Mouse (Mus musculus) left cerebral cortex, adult 9 months (tissue): ENCODE results near the gene Ing3.
A peak's percentile ranks its signal among the peaks of the same experiment; 100 is the strongest.

Experiments used
- DNase-seq, 2 experiments: peaks; one replicate each; pipeline ENCODE4 v3.0.0; 2022; ENCODE audit warnings: low spot score in 2 of 2

Gene Ing3

GRCm38 (mm10) chr6:21949226-21949731, at the start of gene Ing3:
TSS of gene Ing3 (plus strand) at chr6:21949571.
- DNase-seq: peak; percentile 99 to 100

DNA sequence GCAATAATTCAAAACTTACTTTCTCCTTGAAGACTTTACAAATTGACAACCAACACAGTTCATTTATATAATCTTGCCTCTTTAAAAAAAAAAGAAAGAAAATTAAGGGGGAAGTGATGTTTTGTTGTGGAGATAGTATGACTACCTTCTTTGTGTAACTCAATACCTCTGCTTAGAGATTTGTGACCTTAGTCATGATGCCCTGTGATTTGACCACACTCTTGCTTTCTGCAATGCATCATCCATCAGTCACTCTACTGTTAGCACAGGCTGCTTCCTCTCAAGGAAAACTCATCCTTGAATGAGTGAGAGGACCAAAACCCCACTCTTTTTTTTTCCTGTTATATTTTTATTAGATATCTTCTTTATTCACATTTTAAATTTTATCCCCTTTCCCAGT, 39.7 kb upstream of the Ing3 start:
- no peak for DNase-seq

DNA sequence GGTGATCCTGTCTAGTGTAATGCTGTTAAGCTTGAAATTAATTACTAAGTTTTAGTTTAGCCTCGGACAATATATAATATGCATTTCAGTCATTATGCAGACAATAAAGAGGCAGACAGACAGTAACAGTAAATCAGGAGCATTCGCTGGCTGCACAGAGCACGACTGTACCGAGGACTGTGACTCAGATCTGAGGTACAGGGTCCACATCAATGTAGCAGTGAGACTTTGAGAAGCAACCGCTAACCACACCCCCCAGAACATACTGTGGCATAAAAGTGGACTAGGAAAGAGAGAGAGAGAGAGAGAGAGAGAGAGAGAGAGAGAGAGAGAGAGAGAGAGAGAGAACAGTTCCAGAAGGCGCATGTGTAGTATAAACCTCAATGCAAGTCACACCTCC, 38.6 kb upstream of the Ing3 start:
- DNase-seq: no peak

DNA sequence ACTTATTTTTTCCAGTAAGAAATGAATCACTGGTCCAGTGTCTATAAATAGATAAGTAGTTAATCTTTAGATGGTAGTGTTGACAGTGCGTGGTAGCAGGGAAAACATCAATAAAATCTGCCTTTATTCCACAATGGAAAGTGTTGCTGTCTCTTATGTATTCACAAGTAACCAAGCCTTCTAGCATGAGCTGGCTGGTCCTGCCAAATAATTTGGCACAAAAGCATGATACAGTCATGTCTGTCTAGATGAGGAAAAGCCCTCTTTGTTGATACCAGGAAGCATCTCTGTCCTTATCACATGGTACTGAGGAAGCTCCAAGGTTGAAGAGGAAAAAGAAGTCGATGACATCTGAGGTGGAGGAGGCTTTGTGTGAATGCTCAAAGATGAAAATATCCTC, 32.8 kb upstream of the Ing3 start:
- no peak for DNase-seq

DNA sequence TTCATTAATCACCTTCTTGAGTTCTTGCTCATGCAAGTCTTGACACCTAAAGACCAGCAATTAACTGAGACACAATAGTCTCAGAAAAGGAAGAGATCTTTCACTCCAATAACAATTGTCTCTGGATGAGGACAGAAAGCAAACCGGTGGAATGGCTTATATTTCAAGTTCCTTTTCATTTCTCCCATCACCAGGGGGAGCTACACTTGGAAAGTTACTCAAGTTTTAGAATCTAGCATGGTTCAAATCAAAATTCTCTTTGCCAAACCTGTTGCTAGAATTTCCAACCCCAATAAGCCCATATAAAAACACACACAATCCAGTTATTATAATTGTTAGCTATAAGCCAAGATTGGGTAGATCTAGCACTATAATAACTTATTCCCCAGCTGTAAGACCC, 25.2 kb upstream of the Ing3 start:
- DNase-seq: no peak

GRCm38 (mm10) chr6:21937981-21938635, 11.3 kb upstream of the Ing3 start:
- DNase-seq: no peak

DNA sequence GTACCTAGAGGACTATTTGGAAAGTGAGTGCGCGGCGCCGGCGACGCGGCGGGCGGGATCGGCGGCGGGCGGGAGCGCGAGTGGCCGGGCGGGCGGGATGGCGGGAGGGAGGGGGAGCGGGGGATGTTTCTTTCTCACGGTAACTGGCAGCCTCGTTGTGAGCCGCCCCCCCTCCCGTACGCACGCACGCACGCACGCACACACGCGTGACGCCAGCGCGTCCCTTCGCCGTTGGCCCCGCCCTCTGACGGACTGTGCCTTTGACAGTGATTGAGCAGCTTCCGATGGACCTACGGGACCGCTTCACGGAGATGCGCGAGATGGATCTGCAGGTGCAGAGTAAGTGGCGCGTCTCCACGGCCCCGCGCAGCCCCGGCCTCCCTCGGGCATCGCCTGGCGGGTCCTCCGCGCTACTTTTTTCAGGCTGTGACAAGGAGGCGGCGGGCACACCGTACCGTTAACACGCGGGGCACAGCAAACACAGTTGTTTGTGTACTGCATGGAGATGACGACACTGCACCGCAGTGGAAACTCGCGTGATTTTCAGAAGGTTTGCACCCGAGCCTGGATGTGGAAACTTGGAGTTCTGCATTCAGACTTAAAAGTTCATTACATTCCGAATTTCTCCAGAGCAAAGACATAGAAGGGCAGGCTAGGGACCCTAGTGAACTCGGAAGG, 539 bp downstream of the Ing3 start:
- DNase-seq: peak; percentile 93 to 97

DNA sequence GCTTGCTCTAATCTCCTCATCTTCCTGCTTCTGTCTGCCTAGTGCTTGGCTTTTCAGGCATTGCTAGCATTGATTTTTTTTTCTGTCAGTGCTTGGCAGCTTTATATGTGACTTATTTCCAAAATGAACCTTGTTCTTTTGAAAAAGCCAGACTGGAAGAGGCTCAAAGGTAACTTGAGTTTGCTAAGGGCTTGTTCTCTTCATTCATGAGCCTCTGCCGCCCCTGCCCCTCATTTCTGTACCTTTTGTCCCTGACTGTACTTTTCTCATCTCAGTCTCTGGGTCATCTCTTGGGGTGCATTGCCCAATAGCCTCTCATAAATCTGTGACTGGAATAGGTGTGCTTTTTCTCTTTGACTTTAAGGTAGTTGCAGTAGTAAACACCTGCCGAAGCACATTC, 1.3 kb downstream of the Ing3 start:
- DNase-seq: no peak

DNA sequence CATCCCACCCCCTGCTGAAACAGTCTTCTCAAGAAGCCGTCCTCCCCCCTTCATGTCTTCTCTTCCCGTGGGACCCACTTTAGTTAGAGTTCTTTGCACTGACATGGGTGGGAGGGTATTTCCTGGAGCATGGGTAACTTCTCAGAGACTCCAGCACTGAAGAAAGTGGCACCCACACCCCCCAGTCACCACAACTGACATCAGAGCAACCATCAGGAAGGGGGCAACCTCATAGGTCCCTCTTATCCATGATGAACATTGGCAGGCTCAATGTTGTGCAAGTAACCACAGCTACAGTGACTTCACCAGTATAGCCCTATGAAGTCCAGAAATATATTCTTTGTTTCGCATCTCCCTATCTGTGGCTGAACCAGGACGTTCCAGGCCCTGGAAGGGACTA, 6.1 kb downstream of the Ing3 start:
- DNase-seq: no peak

DNA sequence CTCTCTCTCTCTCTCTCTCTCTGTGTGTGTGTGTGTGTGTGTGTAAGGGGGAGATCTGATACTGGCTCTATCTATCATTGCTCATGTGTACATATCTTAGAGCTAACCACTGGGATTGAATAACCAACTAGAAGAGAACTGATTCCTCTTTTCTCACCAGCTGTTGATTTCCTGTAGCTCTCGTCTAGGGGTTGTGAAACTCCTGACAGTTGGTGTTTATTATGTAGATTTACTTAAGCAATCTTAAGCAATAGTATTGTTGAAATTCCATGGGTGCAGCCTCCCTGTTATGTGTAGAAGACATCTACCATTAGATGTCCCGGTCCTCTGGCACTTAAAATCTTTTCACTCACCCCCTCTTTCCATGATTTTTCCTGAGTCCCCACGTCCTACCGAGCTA, 9.6 kb downstream of the Ing3 start:
- DNase-seq: no peak

- DNase-seq: no peak
Observed at GRCm38 (mm10) chr6:21959909-21960308, 10.5 kb downstream of the Ing3 start.

DNA sequence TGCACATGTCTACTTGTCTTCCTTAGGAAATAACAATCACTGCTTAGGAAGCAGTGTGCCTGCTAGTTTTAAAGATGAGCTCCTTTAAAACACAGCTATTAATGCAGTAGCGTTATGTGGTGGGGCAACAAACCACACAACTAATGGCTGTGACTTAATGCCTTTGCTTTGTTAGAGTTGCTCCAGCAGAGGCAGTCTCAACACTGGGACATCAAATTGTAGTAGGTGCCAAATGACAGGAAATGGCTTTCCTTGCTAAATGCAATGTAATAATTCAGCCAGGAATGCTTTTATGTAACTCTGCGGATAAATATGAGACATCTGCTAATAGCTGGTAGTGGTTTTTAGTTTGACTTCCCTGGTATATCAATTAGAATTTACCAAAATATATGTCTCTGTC, 28.2 kb downstream of the Ing3 start:
- DNase-seq: no peak

DNA sequence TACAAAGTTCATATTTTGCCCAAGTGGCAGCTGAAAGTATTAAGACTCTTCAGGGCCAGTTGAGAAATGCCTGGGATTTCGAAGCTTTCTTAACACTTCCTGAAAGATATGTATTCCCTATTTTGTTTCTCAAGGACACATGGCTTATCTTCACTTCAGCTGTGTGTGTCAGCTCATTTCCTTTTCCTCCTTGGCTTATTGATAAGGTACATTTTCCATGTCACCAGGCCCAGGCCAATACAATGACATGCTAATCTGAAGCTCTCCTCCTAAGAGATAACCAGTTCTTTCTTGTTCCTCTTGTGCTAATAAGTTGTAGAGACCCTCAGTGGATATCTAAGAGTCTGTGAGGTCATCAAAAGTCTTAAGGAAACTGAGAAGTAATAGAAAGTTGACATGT, 31.7 kb downstream of the Ing3 start:
- no peak for DNase-seq

DNA sequence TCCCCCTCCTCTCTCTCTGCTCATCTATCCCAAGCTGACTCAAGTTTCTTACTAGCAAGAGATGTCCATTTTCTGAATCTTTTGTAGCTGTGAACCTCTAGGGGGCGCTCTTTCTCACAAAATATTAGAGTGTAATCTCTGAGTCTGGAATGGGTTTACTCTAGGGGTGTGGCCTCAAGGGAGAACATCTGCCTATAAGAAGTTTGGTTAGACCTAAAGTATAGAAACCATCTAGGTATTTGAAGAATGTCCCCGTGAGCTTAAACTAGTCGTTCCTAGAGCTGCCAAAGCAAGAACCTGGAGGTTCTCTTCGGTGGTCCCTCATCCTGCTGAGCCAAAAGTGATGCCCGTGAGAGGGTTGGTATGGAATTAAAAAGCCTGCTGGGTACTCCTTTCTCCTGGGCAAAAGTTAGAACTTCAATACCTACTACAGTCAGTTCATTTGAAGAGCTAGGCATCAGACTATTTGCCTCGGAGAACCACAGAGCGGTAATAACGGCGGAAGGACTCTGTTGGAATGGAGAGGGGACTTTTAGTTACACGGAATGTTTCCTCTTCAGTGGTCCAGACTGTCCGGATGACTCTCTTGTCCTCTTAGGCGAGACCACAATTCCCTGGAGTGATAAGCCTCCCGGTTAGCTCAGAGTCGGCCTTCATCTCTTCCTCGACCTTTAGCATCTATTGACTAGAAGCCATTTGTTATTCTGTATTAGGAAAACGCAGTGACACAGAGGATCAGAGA, 35.8 kb downstream of the Ing3 start:
- peak; percentile 8 to 61 for DNase-seq

- no peak for DNase-seq
Observed at GRCm38 (mm10) chr6:21985732-21986540, 36.6 kb downstream of the Ing3 start, which contains the start of gene Cped1. TSS of gene Cped1 (plus strand) at chr6:21985916.

DNA sequence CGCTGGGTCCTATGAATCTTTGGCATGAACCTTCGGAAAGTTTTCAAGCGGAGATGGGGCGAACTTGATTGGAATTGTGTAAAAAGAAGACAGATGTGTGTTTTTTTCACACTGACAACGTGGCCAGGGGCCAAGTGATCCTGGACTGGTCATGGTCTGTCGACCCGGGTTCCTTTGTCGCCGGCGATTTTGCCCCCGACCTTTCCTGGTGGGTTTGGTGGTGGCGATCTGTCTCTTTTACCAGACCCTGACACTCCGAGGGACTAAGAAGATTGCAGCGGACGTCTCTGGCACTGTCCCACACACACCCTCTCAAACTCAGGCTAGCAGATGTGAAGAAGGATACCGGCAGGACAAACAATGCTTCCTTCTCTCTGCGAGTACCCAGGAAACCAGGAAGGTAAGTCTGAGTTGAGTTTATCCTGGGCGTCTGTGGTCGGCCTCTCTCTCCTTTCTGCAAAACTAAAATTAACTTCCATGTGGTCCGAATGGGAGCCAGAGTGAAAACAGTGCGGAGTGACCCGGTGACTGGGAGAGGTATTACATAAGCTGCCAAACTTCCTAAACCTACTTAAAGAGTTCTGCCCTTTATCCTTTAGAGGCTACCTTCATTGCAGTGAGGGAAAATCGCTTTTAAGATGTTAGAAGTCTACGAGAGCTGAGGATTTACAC, 37.4 kb downstream of the Ing3 start:
- no peak for DNase-seq

- DNase-seq: no peak
Observed at GRCm38 (mm10) chr6:21987554-21987953, 38.2 kb downstream of the Ing3 start.

GRCm38 (mm10) chr6:21988296-21988695, 38.9 kb downstream of the Ing3 start:
- no peak for DNase-seq

DNA sequence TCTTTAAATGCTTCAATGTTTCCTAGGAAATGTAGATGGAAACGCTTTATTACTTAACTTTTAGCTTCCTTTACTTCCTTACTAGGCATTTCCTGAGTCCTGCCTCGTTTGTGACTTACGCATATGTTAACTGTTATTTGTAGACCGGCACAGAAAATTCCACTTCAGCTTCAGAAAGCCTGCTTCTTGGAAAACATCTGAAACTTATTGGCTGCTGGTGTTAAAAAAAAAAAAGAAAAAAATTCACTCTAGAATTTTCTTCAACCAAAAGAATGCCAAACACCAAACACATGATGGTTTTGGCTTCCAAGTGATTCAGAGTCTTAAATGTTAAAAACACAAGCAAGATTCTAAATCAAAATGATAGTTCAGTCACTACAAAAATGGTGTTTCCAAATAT, 39.7 kb downstream of the Ing3 start:
- no peak for DNase-seq

DNA sequence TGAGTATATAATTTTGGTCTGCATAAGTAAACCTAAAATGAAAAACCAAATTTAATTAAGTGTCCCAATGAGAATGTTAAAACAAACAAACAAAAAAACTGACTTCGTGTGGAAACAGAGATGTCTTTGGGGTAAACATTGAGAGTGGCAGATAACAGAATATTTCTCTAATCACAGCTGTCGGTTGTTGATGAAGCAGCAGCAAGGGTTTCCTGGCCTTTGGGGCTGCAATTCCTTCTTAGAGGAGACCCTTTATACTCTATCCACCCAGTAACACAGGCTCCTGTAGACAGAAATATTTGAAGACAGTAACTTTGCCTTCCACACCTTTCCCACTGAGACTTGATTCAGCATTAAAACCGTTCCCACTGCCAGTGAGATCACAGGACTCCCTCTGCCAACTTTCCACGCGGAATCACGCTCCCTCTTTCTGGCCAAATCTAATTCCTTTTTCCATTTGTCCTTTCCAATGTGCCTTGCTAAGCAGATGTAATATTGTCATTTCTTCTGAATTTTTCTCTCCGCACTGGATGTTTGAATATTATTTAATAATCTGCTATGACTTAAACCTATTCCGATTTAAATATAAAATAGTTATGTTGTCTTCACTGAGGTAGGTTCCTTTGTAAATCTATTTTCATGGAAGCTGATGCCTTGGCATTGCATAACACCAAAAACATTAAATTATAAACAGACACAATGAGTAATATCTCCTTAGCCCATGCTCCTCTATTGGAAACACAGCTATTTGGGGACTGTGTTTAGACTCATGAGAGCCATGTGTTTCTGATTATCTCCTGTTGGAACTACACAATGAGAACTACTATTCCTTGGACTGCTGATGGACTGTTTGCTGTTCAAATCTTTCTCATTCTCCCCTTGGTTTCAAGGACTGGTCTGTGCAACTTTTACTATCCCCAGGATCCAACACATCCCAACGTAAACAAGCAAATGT, 41.1 kb downstream of the Ing3 start:
- no peak for DNase-seq
